Mouse (Mus musculus): ENCODE data around the gene BC051019.

The BC051019 gene

DNA sequence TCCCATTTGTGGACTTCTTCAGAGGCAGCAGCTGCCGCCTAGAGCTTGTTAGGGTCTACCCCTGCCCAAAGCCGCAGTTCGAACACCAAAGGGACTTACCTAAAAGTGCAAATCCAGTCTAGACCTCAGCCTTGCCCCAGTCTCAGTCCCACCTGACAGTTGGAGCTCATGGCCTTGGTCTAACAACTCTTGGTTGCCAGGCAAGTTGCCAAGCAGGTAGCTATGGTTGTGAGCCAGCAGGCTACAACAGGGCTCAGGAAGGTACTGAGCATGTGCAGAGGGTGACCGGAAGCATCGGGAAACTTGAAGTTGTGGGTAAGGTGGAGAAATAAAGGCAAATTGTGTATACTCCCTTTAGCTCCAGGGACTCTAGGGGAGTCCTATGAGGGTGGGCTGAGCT lies at the start of gene BC051019:
BC051019 (minus strand) TSS at position 154 of the 400 bp plus-strand sequence.
- DNase-seq, result no peak

DNA sequence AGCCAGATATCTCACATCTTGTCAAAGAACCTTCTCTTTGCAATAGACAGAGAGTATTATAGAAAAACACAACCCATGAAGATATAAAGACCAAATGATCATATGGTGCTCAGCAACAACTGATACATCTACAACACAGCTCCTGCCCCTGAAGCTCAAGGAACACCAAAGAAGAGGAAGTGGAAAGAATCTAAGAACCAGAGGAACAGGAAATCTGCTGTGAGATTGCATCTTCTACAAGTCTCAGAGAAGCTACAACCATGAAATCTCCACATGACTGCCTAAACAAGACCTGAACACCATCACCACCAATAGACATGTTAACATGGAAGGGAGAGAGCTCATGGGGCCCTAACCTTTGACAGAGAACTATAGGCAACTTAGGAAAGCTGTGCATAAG lies 48.6 kb upstream of the BC051019 start:
- DNase-seq, result no peak

DNA sequence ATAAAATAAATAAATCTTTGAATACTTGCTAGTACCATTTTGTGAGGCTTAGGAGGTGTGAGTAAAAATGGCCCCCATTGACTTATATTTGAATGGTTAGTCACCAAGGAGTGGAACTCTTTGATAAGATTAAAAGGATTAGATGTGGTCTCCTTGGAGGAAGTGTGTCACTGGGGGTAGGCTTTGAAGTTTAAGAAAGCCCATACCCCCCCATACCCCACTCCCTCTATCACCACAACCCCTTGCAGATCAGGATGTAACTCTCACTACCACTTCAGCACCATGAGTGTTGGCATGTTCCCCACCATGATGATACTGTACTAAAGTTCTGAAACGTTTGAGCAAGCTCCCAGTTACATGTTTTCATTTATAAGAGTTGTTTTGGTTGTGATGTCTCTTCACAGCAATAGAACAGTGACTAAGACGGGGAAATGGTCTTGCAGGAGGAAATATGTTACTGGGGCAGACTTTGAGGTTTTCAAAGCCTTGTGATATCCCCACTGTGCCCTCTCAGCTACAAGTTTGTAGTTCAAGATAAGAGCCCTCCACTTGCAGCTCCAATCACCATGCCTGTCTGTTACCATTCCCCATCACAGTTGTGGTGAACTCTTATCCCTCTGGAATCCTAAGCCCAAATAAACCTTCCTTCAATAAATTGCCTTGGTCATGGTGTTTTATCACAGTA lies 45.2 kb upstream of the BC051019 start:
- no peak for DNase-seq

DNA sequence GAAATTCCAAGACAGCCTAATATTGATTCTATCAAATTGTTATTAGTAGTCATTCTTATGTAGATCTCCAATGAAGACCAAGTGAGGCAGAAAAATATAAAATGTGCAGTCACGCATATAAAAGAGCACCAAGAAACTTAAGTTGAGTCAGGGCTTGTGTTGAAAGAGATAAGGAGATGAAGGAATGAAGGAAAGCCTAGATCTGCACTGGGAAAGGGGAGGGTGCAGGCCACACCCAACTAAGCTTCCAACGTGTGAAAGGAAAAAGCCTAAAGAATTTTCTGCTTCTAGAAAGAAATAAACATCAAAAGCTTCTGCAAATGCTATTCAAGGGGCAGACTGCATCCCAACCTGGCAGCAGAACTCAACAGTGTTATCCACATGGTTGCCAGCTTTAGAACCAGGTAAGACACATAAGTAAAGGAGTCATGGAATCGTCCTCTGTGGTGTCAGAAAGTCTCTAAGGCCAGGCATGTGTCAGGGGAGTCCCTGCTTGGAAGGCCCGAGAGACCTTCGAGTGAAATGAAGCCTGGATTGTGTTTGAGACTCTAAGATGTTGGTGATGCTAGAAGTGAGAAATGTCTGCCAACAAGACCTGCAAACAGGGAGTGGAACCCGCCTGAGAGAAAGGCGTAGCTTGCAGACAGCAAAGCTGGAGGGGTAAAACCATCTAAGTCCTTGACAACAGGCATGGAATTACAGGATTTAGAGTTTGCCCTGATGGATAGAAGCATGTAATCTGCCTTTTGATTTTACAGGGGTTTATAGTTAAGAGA lies 44.1 kb upstream of the BC051019 start:
- no peak for DNase-seq

DNA sequence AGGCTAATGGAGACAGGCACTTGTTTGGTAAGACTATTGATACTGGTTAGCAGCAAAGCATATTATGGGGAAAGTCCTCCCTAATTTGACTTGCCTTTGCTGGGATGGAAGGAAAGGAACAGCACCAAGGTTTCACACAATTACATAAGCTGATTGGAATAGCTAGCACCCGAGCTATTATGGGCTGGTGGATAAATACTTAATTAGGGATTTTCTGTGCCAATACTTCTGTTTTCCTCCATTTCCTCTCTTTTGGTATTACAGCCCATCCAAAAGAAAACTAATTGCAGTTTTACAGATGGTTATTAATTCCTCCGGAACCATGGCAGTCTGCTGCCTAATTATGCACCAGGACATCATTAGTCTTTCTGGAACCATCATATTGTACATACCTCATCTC lies 40.4 kb upstream of the BC051019 start:
- DNase-seq, result no peak

DNA sequence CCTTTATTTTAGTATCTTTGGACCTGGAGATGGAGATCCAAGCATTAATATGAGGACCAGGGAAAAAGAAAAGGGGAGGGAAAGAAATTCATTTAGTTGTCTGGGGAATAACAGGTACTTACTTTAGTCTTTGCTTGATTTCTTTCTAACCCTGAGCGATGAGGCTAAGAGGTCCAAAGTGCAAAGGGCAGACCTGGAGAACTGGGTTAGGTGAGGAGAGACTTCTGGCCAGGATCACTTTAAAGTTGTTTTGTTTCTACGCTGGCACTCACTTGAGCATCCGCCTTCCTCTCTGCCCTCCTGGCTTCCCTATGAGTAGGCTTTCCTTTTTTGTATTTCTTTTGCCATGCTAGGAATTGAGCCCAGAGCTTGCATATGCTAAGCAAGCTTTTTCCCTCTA lies 32.6 kb upstream of the BC051019 start:
- DNase-seq, result no peak

DNA sequence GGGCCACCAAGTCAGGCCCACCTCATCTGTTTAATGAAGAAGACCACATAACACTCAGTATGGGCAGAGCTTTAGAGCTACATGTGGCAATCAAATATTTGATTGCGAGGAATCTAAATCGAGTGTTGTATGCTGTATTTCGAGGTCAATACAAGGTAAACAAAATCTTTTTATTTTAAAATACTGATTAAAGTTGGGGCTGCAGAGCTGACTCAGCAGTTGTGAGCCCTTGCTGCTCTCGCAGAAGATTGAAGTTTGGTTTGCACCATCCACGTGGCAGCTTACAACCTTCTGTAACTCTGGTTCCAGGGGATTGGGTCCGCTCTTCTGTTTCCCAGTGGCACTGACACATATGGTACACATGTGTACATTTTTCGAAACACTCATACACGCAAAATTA lies 30.4 kb upstream of the BC051019 start:
- DNase-seq, result no peak

DNA sequence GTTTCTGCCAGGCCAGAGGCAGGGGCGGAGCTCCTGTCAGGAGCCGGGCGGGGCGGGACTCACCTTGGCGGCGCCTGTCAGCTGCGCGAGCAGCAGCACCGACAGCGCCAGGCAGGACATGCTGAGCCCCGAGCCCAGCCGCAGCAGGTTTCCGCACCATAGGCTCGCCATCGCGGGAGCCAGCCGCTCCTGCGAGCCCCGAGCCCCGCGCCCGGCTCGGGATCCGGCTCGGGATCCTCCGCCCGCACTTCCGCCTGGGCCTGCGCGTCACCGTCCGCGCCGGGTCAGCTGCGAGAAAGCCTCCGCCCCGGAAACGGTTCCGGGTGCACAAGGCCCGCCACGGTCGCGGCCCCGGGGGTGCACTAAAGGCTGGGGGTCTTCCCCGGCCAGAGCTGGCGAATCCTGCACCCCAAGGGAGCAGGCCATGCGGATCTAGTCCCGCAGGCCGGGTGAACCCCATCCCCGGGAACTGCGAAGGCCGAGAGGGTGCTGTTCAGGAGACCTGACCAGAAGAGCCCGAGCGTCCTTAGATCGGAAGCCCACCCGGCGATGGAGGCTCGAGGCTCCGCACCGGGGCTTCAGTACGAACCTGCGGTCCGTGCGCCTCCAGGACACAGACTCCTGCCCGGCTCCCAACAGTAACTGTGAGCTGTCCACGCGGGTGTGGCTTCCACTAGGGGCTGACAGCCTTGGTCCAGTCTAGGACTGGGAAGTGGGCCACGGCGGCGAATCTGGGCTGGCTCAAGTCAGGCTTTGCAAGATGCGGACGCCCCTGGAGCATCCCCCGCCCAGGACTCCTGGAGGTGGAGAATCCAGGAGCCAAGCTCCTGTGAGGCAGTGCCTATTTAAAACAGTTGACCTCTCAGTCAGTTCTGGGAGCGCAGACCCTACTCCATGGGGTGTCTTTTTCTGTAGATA lies 28.6 kb upstream of the BC051019 start, which contains the start of gene Tmem9b:
Tmem9b (minus strand) TSS at position 868 of the 918 bp plus-strand sequence.
- DNase-seq, result peak; percentile 80

DNA sequence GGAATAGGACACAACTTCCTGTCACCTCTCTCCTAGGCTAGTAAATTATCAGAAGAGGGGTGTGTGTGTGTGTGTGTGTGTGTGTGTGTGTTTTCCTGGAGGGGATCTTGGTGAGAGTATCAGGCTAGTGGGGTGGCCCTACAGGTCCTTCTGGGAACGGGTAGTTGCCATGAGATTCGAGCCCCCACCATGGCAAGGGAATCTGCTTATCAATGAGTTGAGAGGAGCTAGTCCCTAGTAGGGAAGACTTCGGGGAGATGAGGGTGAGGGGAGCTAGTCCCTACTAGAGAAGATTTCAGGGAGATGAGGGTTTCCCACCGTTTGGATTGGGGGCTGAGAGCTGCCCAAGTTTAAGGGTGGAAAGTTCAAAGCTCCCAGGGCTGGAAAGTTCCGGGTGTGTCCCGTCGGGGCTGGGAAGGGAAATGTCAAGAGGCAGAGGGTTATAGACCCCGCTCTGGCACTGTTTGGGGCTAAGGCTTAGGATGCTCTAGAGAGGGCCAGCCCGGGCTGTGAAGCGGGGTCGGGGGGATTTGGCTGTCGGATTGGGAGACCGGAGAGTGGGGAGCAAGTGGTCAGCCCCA lies 27.9 kb upstream of the BC051019 start:
- DNase-seq, result peak in 1 of 2 experiments; percentile 6

DNA sequence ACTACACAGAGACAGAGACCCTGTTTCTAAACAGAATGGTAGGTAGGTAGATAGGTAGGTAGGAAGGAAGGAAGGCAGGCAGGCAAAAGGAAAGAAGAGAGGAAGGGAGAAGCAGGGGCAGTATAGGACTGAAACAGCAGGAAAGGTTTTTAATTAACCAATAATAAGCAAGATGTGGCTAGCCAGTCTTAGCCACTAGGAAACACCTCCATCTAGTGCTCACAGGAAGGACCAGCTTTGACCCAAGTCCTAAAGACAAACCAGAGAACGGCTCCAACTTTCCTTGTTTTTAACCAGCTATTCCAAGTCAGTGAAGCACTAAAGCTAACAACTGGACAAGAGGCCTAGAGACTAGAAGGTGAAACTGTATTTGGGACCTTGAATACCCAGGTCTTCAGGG lies 24.1 kb upstream of the BC051019 start:
- DNase-seq, result no peak

DNA sequence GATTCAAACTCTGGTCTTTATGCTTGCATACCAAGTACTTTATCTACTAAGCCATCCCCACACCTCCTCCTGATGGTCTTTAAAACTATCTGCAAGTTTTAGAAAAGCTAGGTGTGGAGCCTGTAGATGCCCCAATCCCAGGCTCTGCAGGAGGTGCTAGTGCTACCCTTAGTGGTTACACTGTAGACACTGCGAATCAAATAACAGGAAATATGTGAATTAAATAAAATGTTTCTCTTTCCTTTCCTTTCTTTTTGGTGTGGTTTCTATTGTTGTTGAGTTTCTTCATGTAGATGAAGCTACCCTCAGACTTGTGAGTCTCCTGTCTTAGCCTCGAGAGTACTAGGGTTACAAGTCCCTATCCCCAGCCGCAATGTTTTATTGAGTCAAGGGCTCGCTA lies 18.1 kb upstream of the BC051019 start:
- DNase-seq, result no peak

DNA sequence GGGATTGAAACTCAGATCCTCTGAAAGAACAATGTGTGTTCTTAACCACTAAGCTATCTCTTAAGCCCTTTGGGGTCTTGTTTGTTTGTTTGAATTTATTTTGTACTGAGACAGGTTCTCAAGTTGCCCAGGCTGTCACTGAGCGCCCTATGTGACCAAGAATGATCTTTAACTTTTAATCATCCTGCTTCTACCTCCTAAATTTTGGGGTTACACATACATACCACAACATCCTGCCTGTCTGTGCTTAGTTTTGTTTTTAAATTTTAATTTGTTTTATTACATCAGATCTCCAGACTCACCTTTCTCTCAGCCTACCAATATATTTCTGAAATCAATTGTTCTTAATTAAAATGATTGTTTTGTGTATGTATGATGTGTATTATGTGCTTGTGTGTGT lies 17.4 kb upstream of the BC051019 start:
- DNase-seq, result no peak

DNA sequence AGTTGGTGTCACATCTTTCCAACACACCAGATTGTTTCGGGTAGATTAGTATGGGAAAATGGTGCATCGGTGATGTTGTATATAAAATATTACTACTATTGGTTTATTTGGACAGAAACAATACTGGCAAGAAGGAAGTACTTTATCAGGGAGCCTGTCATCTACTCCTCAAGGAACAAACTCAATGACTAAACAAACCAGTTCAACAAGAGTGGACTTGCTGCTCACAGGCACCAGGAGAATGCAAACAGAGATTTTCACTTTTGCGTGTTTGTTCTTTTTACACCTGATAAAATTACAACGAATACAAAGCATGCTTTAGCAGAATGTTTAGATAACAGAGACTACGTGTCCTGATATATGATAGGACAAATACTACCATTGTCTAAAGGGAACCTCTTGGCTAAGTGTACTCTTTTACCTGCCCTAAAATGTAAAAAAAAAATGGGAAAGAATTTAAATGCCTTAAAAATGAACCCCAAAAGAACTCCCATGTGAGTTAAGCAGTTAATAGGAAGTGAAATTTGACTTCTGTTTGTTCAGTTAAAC lies 16.2 kb upstream of the BC051019 start:
- DNase-seq, result no peak

DNA sequence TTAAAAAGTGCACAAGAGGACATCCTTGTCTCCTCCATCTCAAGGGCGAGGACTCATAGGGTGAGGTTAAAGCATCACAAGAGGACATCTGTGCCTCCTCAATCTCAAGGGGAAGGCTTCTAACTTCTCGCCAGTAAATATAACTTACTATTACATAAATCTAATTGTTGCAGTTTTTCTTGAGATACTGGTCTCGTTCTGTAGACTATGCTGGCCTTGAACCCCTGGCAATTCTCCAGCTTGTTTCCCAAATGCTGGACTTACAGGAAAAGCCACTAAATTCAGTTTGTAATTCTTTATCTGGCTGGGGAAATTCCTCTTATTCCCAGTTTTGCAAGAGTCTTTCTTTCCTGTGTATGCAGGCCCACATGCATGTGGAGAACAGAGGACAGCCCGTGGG lies 11.2 kb upstream of the BC051019 start:
- no peak for DNase-seq

DNA sequence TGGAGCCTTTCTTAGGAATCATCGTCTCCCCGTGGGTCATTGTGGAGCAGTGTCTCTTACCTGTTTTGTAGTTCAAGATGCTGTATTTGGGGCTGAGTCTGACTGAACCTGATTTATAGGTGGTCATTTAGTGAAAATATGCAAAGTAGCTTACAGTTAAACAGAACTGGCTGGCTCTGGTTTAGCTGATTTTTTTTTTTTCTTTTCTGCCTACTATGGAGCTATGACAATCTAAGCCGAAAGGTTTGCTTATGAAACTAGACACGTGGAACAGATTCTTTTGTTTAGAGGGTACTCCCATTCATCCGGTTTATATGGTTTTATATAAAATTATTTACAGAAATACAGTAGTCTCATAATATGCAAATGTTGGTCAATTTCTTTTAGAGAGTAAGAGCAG lies 8.0 kb upstream of the BC051019 start, which contains the start of gene Ascl3:
Ascl3 (minus strand) TSS at position 101 of the 400 bp plus-strand sequence.
- no peak for DNase-seq

DNA sequence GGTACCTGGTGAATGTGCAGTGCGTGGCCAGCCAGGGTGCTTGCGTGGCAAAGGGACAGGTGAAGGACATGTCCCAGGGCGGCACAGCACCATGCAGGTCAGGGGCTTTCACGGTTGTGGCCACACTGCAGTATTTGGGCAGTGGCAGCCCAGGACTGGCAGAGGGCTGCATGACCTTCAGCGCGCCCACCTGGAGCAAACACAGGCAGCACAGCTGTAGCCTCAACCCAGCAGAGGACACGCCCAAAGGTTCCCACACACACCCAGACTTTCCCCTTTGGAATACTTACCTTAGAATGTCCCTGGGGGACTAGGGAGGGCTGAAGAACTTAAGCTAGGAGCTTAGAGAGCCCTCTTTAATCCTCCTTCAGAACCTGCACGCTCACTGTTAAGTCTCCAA lies 536 bp downstream of the BC051019 start:
- no peak for DNase-seq

DNA sequence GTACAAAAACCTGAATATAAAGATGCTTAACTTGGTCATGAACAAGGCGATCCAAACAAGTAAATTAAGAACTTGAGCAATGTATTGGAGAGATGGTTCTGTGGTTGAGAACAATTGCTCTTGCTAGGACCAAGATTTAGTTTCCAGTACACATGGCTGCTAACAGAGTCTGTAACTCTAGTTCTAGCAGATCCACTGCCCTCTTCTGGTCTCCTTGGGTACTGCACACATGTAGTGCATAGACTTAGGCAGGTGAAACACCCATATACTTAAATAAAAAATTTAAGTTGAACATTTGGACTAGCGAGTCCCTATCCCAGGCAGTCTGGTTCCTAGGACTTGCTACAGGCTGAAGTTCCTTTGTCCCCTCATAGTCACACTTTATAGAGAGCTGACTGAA lies 1.0 kb downstream of the BC051019 start:
- no peak for DNase-seq

DNA sequence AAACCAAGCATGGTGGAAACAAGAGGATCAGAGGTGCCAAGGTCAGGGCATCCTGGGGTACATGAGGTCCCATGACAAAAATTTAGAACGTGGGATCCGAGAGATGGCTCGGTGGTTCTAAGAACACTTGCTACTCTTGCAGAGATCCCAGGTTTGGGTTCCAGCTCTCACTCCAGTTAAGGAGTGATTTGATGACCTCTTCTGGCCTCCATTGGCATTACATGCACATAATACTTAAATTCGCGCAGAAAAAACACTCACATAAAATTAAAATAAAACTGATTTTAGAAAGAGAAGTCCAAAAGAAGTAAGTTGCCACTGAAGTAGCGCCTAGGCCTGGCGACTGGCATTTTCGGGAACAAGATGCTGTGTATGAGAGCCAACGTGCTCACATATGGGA lies 4.4 kb downstream of the BC051019 start:
- DNase-seq, result peak in 1 of 2 experiments; percentile 42

DNA sequence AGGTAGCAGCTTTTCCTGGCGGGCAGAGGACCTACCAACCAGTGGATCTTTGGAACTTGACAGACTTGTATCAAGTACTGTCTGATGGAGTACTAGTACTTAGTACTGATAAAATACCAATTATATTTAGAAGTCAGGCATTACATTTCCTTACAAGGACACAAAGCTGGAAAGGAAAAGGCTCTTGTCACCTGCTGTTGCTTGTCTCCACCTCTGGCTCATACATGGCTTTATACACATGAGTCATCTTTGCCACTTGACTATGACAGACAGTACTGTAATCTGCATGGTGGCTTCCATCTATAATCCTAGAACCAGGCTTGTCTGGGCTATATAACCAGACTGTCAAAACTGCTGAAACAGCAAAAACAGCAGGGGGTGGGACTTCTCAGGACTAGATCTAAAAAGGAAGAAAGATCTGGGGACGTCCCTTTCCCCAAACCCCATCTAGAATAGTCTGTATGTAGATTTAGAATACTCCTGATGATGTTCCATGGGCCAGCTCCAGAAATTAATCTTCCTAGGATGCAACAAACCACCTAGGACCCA lies 10.1 kb downstream of the BC051019 start:
- no peak for DNase-seq

DNA sequence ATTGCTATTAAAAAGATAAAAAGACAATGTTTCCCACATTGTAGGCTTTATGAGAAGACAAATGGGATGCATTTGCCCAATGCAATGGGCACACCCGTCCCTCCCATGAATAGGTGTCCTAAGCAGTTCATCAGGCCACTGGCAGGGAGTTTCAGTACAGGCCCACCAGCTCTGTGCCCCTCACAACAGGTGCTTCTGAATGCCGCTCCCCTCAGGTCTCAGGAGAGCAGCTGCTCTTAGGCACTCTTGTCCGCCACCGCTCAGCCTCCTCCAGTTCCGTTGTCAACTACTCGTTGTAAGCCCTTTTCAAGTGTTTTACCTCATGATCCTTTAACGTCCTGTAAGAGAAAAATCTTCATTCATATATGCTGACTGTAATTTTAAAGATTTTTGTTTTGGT lies 11.5 kb downstream of the BC051019 start:
- DNase-seq, result no peak

DNA sequence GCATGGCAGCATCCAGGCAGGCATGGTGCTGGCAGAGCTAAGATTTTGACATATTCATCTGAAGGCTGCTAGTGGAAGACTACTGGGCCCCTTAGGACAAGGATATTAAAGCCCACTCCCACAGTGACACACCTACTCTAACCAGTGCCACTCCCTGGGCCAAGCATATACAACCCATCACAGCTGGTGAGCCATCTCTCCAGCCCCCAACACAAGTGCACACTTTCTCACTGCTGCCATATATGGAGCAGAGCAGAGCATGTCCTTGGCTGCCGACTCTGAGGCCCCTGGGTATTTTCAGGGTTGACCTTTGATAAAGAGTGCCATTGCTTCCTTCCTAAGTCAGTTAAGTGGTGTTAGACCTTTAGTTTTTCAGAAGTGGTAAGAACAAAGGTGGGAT lies 13.6 kb downstream of the BC051019 start:
- DNase-seq, result no peak

DNA sequence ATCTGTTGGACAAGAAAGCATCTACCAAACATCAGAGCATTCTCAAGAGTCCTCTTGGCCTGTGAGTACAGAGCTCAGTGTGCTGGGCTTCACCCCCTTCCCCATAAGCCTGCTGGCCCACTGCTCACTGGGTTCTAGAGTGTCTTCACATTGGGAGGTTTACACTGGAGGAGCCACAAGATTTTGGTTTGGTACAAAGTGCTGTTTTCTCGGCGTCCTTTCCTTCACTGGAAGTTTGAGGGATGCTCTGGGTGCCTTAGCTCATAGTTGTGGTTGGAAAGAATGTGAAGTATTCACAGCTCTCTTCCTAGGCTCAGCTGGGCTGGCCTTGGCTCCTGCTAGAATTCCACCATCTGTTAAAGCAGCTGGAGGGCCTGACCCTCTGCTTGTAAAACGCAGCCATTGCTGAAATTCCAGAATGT lies 14.7 kb downstream of the BC051019 start:
- no peak for DNase-seq

All from cerebellum, postnatal 36 days (tissue).